Mouse (Mus musculus) frontal cortex, postnatal 36 days (tissue): ENCODE results near the gene Lrrc2.
A peak's percentile ranks its signal among the peaks of the same experiment; 100 is the strongest.

Source experiments
- DNase-seq, 2 experiments: peaks; one replicate each; pipeline ENCODE4 v3.0.0; 2022; ENCODE audit warnings: low spot score in 2 of 2

The Lrrc2 gene

DNA sequence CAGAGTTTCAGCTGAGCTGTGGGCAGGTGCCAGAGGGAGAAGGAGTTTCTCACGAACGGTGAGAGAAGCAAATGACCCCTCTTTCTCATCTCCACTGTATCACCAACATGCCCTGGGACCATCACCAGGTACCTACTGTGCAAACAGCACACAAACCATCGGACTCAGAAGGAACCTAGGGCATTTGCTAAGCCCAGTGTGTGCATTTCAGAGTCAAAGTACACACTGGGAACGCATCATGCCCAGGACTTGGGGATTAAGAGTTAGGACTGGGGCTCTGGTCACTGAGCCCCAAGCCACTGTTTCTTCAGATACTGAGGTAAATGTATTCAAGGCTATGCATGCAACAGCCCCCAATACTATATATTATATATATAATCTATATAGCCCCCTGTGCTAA, 36.0 kb downstream of the Lrrc2 start:
- DNase-seq = no peak

DNA sequence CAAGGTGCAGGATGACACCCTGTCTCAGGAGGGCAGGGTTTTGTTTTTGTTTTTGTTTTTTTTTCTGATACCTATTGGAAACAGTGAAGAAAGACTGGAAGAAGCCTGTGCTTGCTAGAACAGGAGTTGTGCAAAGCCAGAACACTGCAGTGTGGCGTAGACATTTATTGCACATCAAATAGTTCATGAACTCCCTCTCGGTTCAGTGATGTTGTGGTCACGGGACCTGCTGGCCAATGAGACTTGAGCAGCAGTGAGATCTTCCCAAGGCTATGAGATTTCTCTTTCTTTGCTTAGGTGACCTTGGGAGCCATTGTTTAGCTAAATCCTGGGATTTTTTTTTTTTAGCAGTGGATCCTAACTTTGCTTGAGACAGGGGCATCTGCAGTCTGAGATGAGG, 36.7 kb downstream of the Lrrc2 start:
- no peak for DNase-seq

GRCm38 (mm10) chr9:110989141-110989540, 37.8 kb downstream of the Lrrc2 start:
- DNase-seq = no peak

DNA sequence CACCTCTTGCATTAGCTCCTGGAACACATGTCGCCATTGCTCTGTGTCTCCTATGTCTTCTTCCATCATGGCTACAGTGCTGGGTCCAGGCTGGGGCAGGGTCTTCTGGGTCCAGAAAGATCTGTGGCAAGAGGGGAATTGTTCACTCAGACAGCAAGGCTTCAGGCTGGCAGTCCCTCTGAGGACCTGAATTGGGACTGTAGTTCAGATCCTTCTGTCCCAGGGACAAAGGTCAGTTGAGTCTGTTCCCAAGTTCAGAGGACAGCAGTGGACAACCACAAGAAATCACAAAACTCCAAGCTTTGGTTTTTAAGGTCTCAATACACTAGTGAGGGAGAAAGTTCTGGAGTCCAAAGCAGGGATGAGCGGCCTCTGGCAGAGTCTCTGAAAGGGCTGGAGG, 38.2 kb downstream of the Lrrc2 start:
- DNase-seq = no peak

- no peak for DNase-seq
Observed at GRCm38 (mm10) chr9:110990204-110990603, 38.9 kb downstream of the Lrrc2 start, which contains the start of gene Rtp3. Rtp3 (minus strand) TSS chr9:110990583.

DNA sequence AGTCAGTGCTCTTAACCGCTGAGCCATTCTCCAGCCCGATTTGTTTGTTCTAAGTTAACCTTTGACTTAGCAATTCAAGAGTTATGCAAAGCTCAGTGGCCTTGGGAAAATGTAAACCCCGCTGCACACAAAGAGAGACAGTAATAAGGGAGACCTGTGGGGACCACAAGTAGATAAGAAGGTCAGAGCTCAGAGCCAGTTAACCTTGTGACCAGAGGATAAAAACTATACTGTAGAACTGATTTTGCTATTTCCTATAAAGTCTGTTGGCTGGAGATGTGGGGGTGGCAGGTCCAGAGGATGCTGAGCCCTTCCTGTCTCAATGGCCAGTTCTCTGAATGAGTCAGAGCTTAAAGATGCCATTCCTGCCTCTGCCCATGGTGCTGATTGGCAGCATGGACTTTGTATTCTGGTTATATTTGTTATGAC, 42.0 kb downstream of the Lrrc2 start:
- no peak for DNase-seq

DNA sequence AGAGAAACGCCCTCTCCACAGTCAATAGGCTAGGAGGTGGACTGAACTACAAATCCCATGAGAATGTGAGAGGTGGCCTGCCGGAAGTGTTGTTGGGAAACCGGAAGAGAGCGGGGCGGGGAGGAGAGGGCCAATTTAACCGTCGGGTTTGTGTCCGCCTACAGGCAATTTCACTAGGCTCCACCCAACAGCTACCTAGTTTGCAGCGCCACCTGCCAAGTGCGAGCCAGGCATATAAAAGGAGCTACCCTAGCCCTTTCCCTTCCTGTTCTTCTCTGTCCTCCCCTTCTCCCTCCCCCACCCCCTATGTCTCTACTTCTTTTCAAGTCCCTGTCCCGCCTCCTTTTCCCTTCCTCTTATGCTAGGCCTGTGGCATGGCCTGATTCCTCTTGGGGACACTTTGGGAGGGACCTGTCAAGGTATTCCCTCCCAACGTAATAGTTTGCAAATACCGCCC, 43.4 kb downstream of the Lrrc2 start:
- peak; percentile 63 to 67 for DNase-seq

DNA sequence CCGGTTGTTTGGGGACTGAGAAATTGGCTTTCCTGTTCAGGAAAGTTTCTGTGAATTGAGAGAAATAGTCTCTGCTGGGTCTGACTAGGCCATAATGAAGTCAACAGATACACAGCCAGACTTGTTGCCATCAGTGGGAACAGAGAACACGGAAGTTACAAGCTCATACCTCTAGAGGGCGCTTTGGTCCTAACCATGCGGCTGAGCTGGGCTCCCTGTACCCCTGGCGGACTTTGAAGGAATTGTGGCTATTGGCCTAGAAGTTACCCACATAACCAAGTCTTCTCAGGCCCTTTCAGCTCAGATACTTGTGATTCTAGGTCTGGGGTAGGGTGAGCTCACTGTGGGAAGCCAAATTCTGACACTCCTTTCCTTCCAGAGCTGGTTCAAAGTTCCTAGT, 45.9 kb downstream of the Lrrc2 start:
- peak; percentile 61 to 77 for DNase-seq

- no peak for DNase-seq
Observed at GRCm38 (mm10) chr9:110999056-110999455, 47.7 kb downstream of the Lrrc2 start.

DNA sequence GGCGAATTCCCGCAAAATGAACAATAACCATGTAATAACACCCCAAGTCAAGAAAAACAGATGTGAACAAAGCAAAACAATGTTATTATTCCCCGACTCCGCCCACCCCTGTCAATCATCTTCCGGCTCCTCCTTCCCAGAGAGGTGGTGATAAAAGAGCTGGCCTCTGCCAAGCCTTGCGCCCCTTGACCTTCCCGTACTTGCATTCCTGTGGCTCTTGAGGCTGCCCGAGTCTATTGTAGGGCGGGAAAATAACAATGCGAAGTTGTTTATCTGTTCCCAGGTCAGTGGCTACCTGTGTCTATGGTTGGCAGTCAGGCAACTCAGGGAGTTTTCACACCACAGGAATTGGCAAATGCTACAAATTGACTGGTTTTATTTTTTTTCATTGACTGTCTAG, 48.5 kb downstream of the Lrrc2 start:
- DNase-seq = no peak

DNA sequence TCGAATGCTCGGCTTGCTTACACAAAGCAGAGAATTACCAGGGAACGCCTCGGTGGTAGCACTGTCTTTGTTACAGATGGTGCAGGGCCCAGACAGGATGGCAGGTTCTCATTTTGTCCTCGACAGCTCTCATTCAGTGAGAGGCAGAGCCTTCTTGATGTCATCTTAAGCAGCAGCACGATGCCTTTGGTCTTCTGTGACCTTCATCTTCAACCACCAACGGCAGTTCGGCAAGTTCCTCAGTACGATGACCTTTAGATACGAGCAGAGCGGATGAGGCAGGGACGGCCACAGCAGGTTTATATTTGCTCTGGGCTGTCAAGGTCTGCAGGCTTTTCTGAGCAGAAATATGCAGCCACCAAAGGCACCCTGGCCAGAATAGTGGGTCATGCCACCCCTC, 50.3 kb downstream of the Lrrc2 start:
- no peak for DNase-seq

GRCm38 (mm10) chr9:111003279-111003678, 51.9 kb downstream of the Lrrc2 start:
- DNase-seq = no peak

DNA sequence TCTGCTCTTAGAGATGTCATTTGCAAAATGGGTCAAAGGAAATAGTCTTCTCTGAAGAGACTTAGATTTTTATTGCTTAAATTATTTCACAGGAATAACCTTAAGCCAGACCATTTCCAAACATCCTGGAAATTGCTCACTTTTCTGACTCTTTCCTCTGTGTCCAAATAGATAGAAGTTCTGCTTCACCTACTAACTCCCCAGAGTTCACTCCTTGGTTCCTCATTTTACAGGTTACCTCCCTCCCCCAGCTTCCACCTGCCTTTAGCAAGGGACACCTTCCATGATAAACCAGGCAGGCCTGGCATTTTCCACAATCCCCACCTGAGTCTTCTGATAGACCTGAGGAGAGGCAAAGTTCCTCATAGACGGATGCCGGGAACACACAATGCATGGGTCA, 55.2 kb downstream of the Lrrc2 start:
- no peak for DNase-seq

- DNase-seq = no peak
Observed at GRCm38 (mm10) chr9:111009763-111010162, 58.4 kb downstream of the Lrrc2 start.

DNA sequence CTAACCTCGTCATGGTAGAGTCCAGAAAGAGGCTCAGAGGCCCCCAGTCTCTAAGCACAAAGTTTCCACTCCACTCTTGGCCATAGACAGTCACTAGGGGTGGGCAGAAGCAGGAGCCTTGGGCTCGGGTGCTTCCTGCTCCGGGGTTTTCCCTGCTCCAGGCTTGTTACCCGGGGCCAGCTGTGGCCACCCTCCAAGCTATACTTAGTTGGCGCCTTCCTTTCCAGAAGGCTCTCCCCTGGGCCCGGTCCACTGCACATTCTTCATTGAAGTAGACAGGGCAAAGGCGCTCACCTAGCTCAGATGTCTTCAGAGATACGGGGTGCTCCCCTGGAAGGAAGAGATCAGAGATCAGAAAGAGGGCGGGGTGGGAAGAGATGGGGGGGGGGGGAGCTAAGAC, 60.2 kb downstream of the Lrrc2 start:
- no peak for DNase-seq

DNA sequence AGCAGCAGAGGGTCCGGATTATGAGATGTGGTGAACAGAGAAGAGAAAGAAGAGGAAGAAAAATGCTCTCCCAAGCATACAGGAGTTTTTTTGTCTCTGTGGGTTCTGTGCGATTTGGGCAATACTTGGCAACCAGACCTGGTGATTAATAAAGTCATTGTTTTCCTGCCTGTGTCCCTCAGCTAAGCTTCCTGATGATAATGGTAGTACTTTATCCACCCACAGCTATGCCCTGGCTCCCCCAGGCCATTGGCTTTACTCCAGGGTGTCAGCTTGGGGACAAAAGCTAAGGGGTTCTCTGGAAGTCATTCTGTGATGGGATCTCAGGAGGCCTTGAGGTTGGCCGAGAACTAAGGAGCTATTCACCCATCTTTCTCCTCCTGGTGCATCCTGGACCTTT, 60.7 kb downstream of the Lrrc2 start:
- no peak for DNase-seq

DNA sequence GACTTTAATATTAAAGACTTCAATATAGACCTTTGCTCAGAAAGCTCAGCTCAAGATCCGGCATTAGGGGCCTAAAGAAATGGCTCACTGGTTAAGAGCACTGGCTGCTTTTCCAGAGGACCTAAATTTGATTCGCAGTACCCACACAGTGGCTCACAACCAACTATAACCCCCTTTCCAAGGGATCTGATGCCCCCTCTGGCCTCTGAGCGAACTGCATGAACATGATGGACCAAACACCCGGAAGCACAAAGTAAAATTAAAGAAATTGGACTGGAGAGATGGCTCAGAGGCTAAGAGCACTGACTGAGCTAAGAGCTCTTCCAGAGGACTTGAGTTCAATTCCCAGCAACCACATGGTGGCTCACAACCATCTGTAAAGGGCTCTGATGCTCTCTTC, 64.3 kb downstream of the Lrrc2 start:
- DNase-seq = no peak

GRCm38 (mm10) chr9:111019022-111019421, 67.7 kb downstream of the Lrrc2 start, which contains the start of gene Ltf:
Ltf (plus strand) TSS chr9:111019271.
- DNase-seq = no peak

DNA sequence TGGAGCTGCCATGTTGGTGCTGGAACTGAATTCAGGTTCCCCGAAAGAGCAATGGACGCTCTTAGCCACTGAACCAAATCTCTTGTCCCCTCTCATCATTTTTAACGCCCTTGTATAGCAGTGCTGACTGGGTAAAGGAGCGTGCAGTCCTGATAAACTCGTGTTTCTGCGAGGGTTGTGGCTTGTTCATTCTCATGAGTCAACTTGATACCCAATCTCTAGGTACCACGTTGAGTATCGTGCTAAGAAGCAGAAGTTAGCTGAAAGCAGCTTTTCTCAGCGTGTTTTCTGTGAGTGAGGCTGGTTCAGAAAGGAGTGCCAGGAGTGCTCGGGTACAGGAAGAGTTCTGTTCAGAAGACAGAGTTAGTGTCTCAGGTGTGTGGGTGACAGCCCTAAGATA, 75.4 kb downstream of the Lrrc2 start:
- no peak for DNase-seq
